Mouse (Mus musculus): Measurements from ENCODE around the gene Pla2g1b. TPM values are rescaled to one million over a fixed set of nuclear protein-coding genes. Genes with fewer than 3 reads are reported as not detected.
A peak's percentile ranks its signal among the peaks of the same experiment; 100 is the strongest.
"Not testable (repeated sequence)": the region's sequence is repeated elsewhere in the genome, so short reads cannot be mapped to it uniquely, and the experiment has no call there.

Pla2g1b gene
- polyA plus RNA-seq, 1 experiment, result not detected

GRCm38 (mm10) chr5:115505617-115506016 lies 39.6 kb downstream of the Pla2g1b start:
- not testable (repeated sequence) for DNase-seq (ENCODE audit: low spot score)

GRCm38 (mm10) chr5:115506454-115507201 lies 40.6 kb downstream of the Pla2g1b start, which contains the start of gene Pxn:
Gene Pxn, plus strand, starts transcription at chr5:115506676.
- peak; percentile 99 for DNase-seq (ENCODE audit: low spot score)

- no peak for DNase-seq (ENCODE audit: low spot score)
These were observed 41.4 kb downstream of the Pla2g1b start for GRCm38 (mm10) chr5:115507267-115507980.

- DNase-seq (ENCODE audit: low spot score), result no peak
These were observed 42.2 kb downstream of the Pla2g1b start for GRCm38 (mm10) chr5:115507981-115508858.

- no peak for DNase-seq (ENCODE audit: low spot score)
These were observed 42.7 kb downstream of the Pla2g1b start for GRCm38 (mm10) chr5:115508859-115509147.

- DNase-seq (ENCODE audit: low spot score), result no peak
These were observed 43.3 kb downstream of the Pla2g1b start for GRCm38 (mm10) chr5:115509321-115509761.

GRCm38 (mm10) chr5:115509790-115510689 lies 44.0 kb downstream of the Pla2g1b start:
- no peak for DNase-seq (ENCODE audit: low spot score)

GRCm38 (mm10) chr5:115512375-115512774 lies 46.3 kb downstream of the Pla2g1b start:
- DNase-seq (ENCODE audit: low spot score), result no peak

- DNase-seq (ENCODE audit: low spot score), result no peak
These were observed 47.2 kb downstream of the Pla2g1b start for GRCm38 (mm10) chr5:115513246-115513645.

- DNase-seq (ENCODE audit: low spot score), result no peak
These were observed 47.7 kb downstream of the Pla2g1b start for GRCm38 (mm10) chr5:115513721-115514120.

GRCm38 (mm10) chr5:115514346-115514745 lies 48.3 kb downstream of the Pla2g1b start:
- DNase-seq (ENCODE audit: low spot score), result no peak

- DNase-seq (ENCODE audit: low spot score), result no peak
These were observed 49.0 kb downstream of the Pla2g1b start for GRCm38 (mm10) chr5:115514896-115515587.

- no peak for DNase-seq (ENCODE audit: low spot score)
These were observed 50.2 kb downstream of the Pla2g1b start for GRCm38 (mm10) chr5:115516081-115516907.

- no peak for DNase-seq (ENCODE audit: low spot score)
These were observed 50.8 kb downstream of the Pla2g1b start for GRCm38 (mm10) chr5:115516908-115517307.

- no peak for DNase-seq (ENCODE audit: low spot score)
These were observed 51.4 kb downstream of the Pla2g1b start for GRCm38 (mm10) chr5:115517501-115517900.

GRCm38 (mm10) chr5:115518214-115518613 lies 52.2 kb downstream of the Pla2g1b start:
- DNase-seq (ENCODE audit: low spot score), result not testable (repeated sequence)

- DNase-seq (ENCODE audit: low spot score), result no peak
These were observed 54.3 kb downstream of the Pla2g1b start for GRCm38 (mm10) chr5:115520325-115520869.

GRCm38 (mm10) chr5:115521553-115522461 lies 55.7 kb downstream of the Pla2g1b start:
- no peak for DNase-seq (ENCODE audit: low spot score)
